Mouse (Mus musculus) CH12.LX (cell line): Measurements from ENCODE around the gene Usp6nl.

ENCODE experiments used
- CTCF ChIP-seq, 2 experiments: IDR thresholded peaks in 1 of 2; conservative IDR thresholded peaks in 1 of 2; 2 replicates each; pipeline ENCODE4 v1.5.1; 2011 to 2012; ENCODE audit warnings: low read depth in 2 of 2, low read length in 2 of 2, improper control_type of control experiment in 1 of 2, inconsistent platforms in 1 of 2, mild to moderate bottlenecking in 1 of 2, moderate library complexity in 1 of 2
- EP300 ChIP-seq: IDR thresholded peaks from 2 replicates; pipeline ENCODE4 v1.6.1; 2011; ENCODE audit warnings: low read length, improper control_type of control experiment
- POLR2A ChIP-seq: IDR thresholded peaks from 2 replicates; pipeline ENCODE4 v1.6.1; 2011; ENCODE audit warnings: low read depth, mild to moderate bottlenecking, improper control_type of control experiment, low read length
- SIN3A ChIP-seq: IDR thresholded peaks from 2 replicates; pipeline ENCODE4 v1.6.1; 2012; ENCODE audit warnings: low read length, improper control_type of control experiment, inconsistent platforms

DNA sequence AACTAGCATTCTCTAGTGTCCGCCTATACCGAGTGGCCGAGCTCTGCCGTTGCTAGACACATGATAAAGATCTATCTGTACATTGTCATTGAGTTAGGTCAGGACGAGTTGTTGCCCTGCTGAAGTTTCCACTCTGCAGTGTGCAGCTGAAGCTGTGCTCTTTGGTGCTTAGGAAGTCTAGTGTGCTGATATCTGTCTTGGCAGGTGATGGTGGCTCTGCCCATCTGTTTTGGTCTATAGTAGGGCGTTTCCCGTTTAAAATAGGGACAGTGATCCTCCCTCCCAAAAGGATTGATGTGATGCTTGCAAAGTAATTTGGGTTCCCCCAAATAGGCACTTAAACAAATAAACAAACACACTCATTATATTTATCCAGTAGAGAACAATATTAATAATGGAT lies 82.2 kb downstream of the Usp6nl start:
- TF ChIP-seq POLR2A = no peak
- TF ChIP-seq SIN3A = no peak
- TF ChIP-seq EP300 = no peak
- no peak for TF ChIP-seq CTCF (conservative IDR thresholded peaks at IDR 0.05 in 1 of 2, IDR thresholded peaks at IDR 0.05 in 1 of 2; ENCODE audit: low read depth in 2 of 2, low read length in 2 of 2)
